Mouse (Mus musculus): ENCODE measurements at regions not wholly inside any gene's neighbourhood (a gene's known extent, or its start where the extent isn't known, plus 50 kb on each side); places are given as distances from the start of the nearest gene placed in this dataset.

DNA sequence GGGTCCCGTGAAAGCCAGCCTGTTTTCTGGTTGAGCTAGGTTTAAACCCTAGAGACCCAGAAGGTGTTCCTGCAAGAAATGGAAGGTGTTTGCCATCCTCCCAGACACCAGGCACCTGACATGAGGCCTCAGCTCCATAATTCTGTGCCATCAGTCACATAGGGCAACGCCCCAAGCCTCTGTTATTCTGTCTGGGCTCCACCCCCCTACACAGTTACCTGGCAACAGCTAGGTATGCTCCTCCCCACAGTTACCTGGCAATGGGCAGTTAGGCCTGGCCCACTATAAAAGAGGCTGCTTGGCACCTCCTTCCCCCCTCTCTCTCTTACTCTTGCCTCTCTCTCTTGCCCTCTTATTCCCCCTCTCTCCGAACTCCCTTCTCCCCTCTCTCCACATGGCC, 75.5 kb upstream of the Lclat1 start:
- TF ChIP-seq CTCF (IDR thresholded peaks at IDR 0.05; ENCODE audit: extremely low read depth, insufficient read depth, low read length) (no peak), POLR2A (IDR thresholded peaks at IDR 0.05; ENCODE audit: extremely low read depth, insufficient read depth, low read length) (no peak)

Measured in cortical plate, adult 2 months (tissue).